Mouse (Mus musculus): ENCODE results near the gene Topaz1. TPM values are rescaled to one million over a fixed set of nuclear protein-coding genes. Genes with fewer than 3 reads are reported as not detected.

Gene Topaz1
- not detected for total RNA-seq (2021)
- long read RNA-seq, experiment 1, result 0 reads
- long read RNA-seq, experiment 2, result 0 reads

DNA sequence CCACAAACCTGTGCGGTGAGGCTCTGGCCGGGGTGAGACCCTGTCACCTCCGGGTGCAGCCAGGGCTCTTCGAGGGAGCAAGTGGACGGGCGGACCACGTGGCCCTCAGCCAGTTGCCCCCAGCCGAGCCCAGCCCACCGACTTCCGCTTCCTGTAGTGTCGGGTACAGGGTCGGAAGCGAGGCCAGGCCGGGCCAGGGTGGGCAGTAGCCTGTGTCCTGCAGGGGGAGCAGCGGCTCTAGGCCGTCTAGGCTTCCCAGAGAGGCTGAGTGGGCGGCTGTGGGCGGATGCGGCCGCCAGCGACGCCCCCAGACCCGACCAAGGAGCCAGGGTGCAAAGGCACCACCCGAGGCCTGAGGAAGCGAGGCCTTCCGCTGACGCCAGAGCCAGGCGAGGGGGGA lies at the start of gene Topaz1:
TSS of gene Topaz1 (plus strand) at position 287 of the 400 bp plus-strand sequence.
- DNase-seq (ENCODE audit: low spot score in 2 of 2), result no peak

DNA sequence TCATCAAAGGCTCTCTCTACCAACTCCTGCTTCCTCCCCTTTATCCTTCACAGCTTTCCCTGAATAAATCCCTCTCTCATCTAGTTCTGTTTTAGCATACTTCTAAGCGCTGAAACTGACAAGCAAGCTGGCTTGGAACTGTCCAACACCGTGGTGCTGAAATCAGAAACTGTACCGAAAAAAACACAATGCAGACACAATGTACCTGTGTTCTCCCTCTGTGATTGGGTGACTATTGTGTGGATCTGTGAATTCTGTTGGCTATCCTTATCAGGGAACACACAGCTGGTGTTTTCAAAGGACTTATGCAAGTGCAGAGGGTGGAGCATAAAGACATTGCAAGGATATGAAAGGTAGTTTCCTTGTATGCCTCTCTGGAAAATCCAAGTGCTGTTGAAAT lies 45.3 kb upstream of the Topaz1 start:
- no peak for DNase-seq (ENCODE audit: low spot score in 2 of 2)

DNA sequence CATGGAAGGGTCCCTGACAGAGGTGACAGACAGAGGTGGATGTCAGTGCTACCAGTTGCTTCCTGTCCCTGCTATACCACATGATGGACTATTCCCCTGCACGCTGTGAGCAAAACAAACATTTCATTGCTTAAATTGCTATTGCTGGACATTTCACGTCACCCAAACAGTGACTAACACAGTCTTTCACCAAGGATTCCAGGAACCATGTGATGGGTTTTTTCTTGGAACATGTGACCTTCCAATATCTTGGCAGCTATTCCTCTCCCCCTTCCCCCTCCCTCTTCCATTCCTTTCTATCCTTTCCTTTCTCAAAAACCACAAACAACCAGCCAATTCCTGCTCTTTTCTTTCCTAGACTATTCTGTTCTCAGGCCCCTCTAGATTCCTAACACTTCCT lies 33.3 kb upstream of the Topaz1 start:
- no peak for DNase-seq (ENCODE audit: low spot score in 2 of 2)

DNA sequence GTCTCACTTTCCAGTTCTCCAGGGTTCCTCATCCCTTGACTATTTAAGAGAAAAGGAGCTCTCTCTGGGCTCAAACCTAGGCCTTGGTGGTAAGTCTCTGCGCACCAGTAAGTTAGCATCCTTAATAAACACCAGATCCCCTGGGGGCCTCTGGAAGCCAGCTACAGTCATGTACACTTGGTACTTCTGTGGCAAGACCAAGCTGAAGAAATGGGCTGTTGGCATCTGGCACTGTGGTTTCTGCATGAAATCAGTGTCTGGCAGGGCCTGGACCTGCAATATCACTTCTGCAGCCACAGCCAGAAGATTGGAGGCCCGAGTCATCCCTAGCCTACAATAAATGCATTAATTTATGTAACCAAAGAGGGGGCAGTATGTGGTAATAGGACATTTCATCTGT lies 32.1 kb upstream of the Topaz1 start:
- DNase-seq (ENCODE audit: low spot score in 2 of 2), result no peak

DNA sequence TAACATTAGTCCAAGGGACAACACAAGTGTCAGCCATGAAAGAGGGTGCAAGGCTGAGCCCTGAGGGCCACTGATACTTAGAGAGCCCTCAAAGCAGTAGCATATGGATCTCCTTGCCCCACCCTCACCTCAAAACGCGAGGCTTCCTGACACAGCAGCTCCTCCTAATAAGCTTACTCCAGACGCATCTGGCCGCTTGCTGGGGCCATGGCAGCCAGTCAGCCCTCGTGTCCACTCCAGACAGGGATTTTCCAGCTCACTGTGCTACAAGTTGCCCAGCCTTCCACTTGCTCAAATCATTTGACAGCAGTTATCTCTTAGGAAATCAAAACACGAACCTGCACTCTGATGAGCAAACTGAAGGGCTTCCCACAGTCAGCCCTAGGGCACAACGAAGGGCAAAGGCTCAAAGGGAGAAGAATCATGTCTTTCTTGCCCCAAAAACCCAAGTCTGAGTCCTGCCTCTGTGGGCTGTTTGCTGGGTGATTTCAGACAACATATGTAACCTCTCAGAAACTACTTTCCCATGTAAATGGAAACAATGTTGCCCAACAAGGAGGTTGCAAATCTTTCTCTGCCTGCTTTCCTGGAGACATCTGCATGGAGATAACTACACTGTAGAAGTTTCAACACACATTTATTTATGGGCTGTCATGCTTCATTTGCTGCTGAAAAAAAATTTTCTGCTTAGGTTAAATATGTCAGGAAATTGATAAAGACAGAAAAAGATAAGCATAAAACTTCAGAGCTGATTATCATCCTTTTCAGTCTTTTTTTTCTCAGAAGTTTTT lies 30.8 kb upstream of the Topaz1 start:
- DNase-seq (ENCODE audit: low spot score in 2 of 2), result no peak

DNA sequence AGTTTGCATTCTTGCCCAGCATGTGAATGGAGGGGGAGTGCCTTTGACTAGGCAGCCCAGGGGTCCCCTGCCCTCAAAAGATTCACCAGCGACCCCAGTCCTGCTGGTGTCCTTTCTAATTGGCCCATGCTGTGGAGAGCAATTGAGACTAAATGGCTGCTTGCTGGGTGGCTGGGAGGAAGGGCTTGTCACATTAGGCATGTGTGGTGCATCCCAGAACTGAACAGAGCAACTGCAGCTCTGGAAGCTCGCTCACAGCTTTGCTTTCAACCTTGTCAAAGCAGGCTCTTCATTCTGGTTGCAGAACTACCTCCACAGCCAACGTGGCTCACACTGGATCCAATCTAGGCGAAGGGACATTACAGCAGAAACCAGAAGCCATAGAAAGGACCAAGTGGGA lies 24.9 kb upstream of the Topaz1 start:
- DNase-seq (ENCODE audit: low spot score in 2 of 2), result no peak

DNA sequence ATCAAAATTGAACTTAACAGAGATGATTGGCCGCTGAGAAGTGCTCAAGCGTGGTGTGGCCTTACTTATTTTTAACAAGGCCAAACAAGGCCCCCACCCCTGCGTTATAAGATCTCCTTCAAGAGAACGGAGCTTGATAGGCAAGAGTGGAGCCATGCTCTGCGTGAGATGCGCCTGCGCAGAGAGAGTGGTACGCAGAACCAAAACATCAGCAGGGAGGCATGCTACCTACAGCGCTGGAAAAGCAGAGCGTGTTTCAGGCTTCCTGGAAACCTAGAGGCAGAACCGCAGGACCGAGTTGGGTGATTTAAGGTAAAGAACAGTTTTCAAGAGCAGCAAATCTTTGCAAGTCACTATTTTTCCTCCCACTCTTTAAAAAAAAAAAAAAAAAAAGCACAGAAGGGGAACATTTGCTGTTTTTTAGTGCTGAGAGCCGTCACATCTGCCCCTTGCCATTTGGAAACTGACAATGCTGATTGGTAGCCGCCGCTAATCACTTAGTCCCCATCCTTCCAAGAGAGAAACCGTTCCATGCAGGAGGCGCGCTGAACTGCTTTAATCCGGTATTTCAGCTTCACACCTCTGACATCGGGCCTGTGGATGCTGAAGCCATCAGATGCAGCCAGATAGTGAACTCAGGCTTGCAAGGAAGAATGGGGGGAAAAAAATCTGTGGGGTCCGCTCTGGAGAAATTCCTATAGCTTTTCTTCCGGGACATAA lies 21.9 kb upstream of the Topaz1 start:
- peak; percentile 12 for DNase-seq (ENCODE audit: low spot score in 2 of 2)

DNA sequence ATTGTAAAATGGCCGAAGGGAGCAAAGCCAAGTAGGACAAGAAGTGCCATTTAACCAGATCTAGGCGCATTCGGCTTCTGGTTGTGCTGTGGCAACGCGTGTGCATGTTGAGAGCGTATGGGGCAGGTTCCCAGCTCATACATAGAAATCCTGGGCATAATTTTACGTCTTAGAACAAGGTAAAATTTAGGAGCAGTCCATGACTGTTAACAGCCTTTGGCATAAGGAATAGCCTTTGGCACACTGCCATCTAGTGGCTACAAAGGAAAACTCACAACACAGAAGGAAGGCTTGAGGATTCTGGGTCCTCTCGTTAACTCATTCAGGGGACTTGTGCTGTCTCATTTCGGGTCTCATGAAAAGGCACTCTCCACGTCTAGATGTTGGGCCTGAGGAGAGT lies 17.6 kb upstream of the Topaz1 start:
- DNase-seq (ENCODE audit: low spot score in 2 of 2), result peak; percentile 59 to 61

DNA sequence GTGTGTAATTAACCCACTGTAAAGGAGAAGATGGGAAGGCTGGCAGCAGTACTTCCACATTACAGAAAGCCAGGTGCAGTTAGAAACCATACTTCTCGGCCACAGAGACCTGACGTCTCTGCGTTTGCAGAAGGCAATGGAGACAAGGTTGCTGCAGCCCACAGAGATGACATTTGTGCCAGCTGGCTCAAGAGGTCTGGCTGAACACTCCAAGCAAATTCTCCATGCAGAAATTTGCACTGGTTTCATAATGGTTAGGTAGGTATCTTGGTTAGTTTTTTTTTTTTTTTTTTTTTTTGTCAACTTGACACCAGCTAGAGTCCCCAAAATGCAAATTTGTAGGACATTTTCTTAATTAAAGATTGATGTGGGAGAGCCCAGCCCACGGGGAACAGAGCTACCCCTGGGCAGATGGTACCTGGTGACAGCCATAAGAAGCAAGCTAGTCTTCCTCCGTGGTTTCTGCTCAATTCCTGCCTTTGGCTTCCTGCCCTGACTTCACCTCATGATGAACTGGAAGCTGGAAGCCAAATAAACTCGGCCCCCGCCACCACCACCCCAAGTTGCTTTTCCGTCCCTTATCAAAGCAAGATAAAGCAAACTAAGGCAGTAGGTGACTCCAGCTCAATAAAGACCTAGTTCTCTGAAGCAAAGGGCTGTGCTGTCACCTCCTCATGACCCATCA lies 14.9 kb upstream of the Topaz1 start:
- DNase-seq (ENCODE audit: low spot score in 2 of 2), result no peak

DNA sequence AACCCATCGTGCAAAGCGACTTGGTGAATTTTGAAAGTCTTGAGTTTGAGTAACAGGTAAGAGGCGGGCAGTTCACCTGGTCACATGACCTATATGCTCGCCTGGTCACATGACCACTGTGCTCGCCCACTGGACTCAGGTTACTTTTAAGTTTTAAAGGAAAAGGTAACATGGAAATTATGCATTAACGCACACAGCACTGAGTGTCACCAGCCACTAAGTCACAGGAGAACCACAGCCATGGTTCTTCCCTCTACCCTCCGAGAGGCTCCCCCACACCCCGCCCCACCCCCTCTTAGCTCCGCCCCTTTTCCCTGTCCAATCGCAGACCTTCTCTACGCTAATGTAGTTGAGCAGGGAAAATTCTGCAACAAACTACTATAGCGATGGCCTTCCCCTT lies 13.9 kb upstream of the Topaz1 start:
- no peak for DNase-seq (ENCODE audit: low spot score in 2 of 2)

DNA sequence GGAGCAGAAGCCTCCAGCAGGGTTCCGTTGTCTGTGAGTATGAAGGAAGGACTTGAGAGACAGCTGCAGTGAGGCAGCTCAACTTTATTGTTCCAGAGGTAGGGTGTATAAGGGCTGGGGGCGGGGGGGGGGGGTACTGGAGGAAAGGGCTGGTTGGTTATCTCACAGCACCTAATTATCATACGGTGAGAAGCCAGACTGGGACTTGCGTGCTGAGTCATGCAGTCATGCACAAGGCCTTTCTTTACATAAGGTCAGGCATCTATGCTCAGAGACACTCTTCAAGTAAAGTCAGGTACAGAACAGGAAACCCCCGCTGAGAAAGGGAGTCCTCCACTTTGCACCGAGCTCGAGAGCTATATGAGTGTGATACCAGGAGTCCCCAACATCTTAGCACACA lies 12.2 kb upstream of the Topaz1 start:
- no peak for DNase-seq (ENCODE audit: low spot score in 2 of 2)

DNA sequence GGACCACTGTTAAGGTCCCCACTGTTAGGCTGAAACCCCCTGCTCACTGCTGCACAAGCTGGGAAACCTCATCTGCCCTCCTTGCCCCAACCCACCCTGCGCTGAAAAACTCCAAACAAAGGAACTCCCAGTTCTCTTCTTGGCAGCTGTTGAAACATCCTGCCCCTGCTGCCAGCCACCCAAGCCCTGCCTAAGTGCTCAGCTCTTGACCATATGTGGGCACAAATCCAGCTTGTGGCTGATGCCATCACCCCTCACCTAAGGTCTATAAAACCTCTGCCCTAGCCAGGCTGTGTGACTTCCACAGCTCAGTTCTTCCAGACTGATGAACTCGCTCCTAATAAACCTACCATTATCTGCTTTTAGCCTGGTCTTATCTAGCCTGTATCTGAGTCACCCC lies 11.1 kb upstream of the Topaz1 start:
- DNase-seq (ENCODE audit: low spot score in 2 of 2), result no peak

DNA sequence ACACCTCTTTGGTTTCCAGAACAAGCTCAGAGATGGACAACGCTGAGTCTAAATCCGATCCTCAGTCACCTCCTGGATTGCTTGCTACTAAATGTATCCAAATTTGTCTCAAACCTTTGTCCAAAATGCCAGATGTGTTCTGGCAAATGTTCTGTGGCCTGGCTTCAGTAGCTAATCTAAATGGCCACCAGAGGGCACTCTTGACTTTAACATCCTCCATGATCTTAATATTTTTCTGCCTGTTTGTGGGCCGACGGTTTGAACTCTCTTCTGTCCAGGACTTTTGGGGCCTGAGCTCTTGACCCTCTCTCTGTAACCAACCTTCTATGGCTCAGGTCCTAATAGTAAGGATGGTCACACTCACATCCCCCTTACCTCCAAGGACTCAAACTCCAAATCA lies 10.4 kb upstream of the Topaz1 start:
- DNase-seq (ENCODE audit: low spot score in 2 of 2), result peak in 1 of 2 experiments; percentile 53

DNA sequence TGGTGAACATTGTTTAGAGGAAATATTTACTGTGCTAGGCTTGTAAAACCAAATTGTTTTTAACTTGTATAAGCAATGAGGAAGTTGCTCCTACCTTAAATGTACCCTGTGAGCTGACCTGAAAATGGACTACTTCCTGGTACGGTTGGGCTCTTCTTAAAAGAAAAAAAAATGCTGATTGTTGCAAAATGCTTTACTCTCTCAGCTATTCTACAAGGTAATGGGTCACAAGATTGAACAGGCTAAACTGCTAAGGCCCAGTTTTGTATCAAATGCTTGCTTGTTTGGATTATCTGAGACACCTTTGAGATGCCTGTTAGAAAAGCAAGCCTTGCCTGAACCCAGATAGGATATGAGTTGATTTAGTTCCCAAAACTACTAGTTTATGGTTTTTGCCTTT lies 1.3 kb upstream of the Topaz1 start:
- no peak for DNase-seq (ENCODE audit: low spot score in 2 of 2)

DNA sequence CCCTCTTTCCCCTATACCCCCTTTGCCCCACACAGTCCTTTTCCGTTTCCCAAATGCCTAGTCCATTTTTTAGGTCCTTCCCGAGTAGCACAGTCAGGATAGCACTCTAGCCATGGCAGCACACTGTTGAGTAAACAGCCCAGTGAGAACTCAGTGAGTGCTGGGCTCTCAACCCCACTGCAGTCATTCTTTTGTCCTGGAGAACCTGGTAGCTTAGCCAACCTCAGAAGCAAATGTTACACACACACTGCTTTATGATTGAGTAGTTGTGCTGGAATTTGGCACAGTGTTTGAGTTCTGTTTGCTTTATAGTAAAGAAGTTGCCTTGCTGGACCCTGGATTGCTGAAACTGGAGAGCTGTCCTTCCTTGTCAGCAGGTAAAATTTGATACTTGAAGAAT lies 10.5 kb downstream of the Topaz1 start:
- DNase-seq (ENCODE audit: low spot score in 2 of 2), result no peak

DNA sequence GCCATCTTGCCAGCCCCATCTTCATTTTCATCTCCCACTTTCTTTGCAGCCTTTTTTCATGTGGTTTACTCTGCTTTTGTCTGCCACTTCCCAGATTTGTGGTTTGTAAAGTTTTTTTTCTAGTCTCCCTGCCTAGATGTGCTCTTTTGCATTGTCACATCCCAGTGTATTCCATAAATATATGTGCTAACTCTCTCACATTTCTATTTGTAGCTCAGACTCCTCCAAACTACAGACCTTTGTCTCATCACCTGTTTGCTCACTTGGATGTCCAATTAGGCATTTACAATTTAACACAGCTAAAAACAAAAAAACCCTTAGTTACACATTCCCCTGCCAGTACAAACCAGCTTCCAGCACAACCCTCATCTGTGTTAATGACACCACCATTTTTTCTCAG lies 13.0 kb downstream of the Topaz1 start:
- DNase-seq (ENCODE audit: low spot score in 2 of 2), result no peak

DNA sequence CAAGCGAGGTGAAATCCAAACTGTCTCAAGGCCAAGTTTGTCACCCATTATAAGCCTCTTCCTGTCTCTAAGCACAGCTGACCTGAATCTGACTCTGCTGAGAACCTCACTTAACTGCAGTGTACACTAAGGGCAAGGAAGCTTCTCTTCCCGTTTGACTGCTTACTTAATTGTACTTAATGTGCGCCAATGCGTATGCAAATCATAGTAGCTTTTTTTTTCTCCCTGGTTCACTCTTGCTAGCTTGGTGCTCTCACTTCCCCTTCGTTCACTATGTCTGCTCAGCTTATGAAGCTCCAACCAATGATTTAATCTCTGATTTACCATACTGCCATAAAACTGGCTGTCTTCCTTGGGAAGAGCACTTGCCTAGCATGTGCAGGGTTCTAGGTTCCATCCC lies 38.1 kb downstream of the Topaz1 start:
- DNase-seq (ENCODE audit: low spot score in 2 of 2), result no peak

DNA sequence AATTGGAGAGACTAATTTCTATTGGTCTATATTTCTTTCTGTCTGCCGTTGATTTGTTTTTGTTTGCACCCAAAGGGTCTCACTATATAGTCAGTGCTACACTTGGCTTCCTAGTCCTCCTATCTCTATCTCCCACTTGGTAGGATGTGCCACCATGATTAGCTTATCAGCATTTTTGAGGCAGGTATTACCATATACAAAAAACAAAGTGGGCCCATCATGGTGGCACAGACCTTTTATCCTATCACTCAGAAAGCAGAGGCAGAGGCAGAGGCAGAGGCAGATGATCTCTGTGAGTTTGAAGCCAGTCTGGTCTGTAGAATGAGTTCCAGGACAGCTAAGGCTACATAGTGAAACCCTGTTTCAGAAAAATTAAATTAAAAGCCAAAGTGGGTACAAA lies 39.4 kb downstream of the Topaz1 start:
- no peak for DNase-seq (ENCODE audit: low spot score in 2 of 2)

DNA sequence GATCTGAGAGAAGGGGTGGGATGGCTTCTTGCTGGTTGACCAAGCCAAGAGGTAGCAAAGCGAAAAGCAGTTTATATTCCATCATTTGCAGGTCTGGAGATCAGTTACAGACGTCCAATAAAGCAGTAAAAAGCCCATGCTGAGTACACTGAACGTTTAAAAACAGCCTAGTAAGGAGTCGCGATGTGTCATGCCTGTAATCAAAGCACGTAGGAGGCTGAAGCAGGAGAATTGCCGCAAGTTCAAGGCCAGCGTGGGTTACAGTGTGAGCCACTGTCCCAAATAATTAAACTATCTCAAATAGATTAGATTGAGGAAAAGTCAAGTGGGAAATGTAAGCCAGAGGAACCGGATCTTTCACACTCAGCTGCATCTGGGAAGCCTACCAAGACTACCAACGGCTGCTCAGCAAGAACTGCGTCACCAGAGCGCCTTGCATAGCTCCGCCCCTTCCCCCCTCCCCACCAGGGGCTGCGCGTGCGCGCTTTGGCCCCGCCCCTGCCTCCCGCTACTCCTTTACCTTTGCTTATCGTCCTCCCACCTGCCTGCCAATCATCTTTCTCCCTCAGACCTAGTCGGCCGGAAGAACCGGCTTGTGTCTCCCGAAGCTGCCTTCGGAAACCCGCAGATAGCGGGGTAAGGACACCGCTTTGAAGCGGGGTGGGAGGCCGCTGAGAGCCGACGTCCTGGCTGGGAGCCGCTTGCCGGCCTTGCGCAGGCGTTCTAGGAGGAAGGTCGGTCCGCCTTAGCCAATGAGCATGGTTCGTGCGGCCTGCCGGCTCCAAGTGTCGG lies 58.1 kb downstream of the Topaz1 start, which contains the start of gene Tcaim:
TSS of gene Tcaim (plus strand) at position 487 of the 792 bp plus-strand sequence.
- DNase-seq (ENCODE audit: low spot score in 2 of 2), result peak; percentile 90 to 91

DNA sequence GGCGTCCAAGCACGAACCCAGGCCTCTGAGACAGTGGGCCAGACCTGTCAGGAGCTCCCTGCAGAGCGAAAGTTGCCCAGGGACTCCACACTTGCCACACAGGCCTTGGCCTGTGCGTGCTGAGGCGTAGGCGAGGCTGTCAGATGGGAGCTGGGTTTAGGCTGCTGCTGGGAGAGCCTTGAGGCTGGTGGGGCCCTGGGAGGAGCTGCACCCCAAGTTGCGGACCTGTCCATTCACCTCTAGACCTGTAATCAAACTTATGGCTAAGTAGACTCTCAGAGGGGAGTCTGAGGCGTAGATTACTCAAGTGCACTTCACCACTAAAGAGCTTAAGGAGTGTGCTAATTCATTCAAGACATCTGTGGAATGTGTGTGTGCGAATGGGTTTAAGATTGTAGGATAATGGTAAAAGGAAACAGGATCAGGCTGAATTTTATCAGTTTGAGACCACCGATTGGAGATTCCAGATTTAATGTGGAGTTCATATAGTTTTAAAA lies 58.7 kb downstream of the Topaz1 start:
- no peak for DNase-seq (ENCODE audit: low spot score in 2 of 2)

DNA sequence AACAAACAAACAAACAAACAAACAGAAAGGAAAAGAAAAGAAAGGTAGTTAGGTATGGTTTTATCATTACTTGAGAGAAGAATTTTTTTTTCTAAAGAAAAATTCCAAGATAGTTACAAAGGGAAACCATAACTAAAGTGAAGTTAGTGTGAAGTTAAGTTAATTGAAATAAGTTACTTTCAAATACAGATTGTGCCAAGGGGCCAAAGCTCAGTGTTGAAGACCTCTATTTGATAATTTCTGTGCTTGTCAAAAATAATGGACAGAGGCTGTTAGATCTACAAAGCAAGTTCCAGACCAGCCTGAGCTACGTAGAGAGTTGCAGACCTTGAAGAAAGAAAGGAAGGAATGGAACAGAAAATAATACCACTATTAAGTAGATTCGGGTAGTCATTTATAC lies 60.0 kb downstream of the Topaz1 start:
- DNase-seq (ENCODE audit: low spot score in 2 of 2), result no peak
